Mouse (Mus musculus): ENCODE data around the gene Ankrd17. TPM values are rescaled to one million over a fixed set of nuclear protein-coding genes. Genes with fewer than 3 reads are reported as not detected.

Ankrd17 gene
- polyA plus RNA-seq, 1 experiment, result 70.6 TPM

- peak; percentile 66 for DNase-seq (ENCODE audit: low read depth)
- TF ChIP-seq CTCF (IDR thresholded peaks at IDR 0.05; ENCODE audit: borderline replicate concordance, extremely low read depth, insufficient read depth, insufficient read length) (no peak), POLR2A (IDR thresholded peaks at IDR 0.05; ENCODE audit: borderline replicate concordance, extremely low read depth, insufficient read depth, insufficient read length, poor library complexity, severe bottlenecking) (no peak)
Measured at GRCm38 (mm10) chr5:90365141-90365951, 1.0 kb downstream of the Ankrd17 start.

- DNase-seq (ENCODE audit: low read depth), result peak; percentile 80
- no peak for TF ChIP-seq POLR2A (IDR thresholded peaks at IDR 0.05; ENCODE audit: borderline replicate concordance, extremely low read depth, insufficient read depth, insufficient read length, poor library complexity, severe bottlenecking)
- peak; percentile 33; the same call in 1 of the 2 replicates for TF ChIP-seq CTCF (IDR thresholded peaks at IDR 0.05; ENCODE audit: borderline replicate concordance, extremely low read depth, insufficient read depth, insufficient read length)
Measured at GRCm38 (mm10) chr5:90364526-90364925, 1.9 kb downstream of the Ankrd17 start.

GRCm38 (mm10) chr5:90355824-90356223 is 10.6 kb downstream of the Ankrd17 start:
- TF ChIP-seq CTCF (IDR thresholded peaks at IDR 0.05; ENCODE audit: borderline replicate concordance, extremely low read depth, insufficient read depth, insufficient read length) (no peak), POLR2A (IDR thresholded peaks at IDR 0.05; ENCODE audit: borderline replicate concordance, extremely low read depth, insufficient read depth, insufficient read length, poor library complexity, severe bottlenecking) (no peak)
- DNase-seq (ENCODE audit: low read depth), result no peak

GRCm38 (mm10) chr5:90353552-90354317 is 12.6 kb downstream of the Ankrd17 start:
- no peak for TF ChIP-seq POLR2A (IDR thresholded peaks at IDR 0.05; ENCODE audit: borderline replicate concordance, extremely low read depth, insufficient read depth, insufficient read length, poor library complexity, severe bottlenecking)
- no peak for TF ChIP-seq CTCF (IDR thresholded peaks at IDR 0.05; ENCODE audit: borderline replicate concordance, extremely low read depth, insufficient read depth, insufficient read length)
- DNase-seq (ENCODE audit: low read depth), result no peak

- no peak for DNase-seq (ENCODE audit: low read depth)
- TF ChIP-seq CTCF (IDR thresholded peaks at IDR 0.05; ENCODE audit: borderline replicate concordance, extremely low read depth, insufficient read depth, insufficient read length) (no peak), POLR2A (IDR thresholded peaks at IDR 0.05; ENCODE audit: borderline replicate concordance, extremely low read depth, insufficient read depth, insufficient read length, poor library complexity, severe bottlenecking) (no peak)
Measured at GRCm38 (mm10) chr5:90346877-90347276, 19.5 kb downstream of the Ankrd17 start.

GRCm38 (mm10) chr5:90340847-90341246 is 25.5 kb downstream of the Ankrd17 start:
- TF ChIP-seq POLR2A (IDR thresholded peaks at IDR 0.05; ENCODE audit: borderline replicate concordance, extremely low read depth, insufficient read depth, insufficient read length, poor library complexity, severe bottlenecking), result no peak
- TF ChIP-seq CTCF (IDR thresholded peaks at IDR 0.05; ENCODE audit: borderline replicate concordance, extremely low read depth, insufficient read depth, insufficient read length), result no peak
- DNase-seq (ENCODE audit: low read depth), result no peak

- TF ChIP-seq POLR2A (IDR thresholded peaks at IDR 0.05; ENCODE audit: borderline replicate concordance, extremely low read depth, insufficient read depth, insufficient read length, poor library complexity, severe bottlenecking) (no peak), CTCF (IDR thresholded peaks at IDR 0.05; ENCODE audit: borderline replicate concordance, extremely low read depth, insufficient read depth, insufficient read length) (no peak)
Measured at GRCm38 (mm10) chr5:90339953-90340343, 26.4 kb downstream of the Ankrd17 start.

GRCm38 (mm10) chr5:90339129-90339952 is 27.0 kb downstream of the Ankrd17 start:
- peak; percentile 95 for DNase-seq (ENCODE audit: low read depth)
- no peak for TF ChIP-seq CTCF (IDR thresholded peaks at IDR 0.05; ENCODE audit: borderline replicate concordance, extremely low read depth, insufficient read depth, insufficient read length)
- no peak for TF ChIP-seq POLR2A (IDR thresholded peaks at IDR 0.05; ENCODE audit: borderline replicate concordance, extremely low read depth, insufficient read depth, insufficient read length, poor library complexity, severe bottlenecking)

More at GRCm38 (mm10) chr5:90339953-90340343, 26.4 kb downstream of the Ankrd17 start:
- no peak for DNase-seq (ENCODE audit: low read depth)

- peak; percentile 71 for DNase-seq (ENCODE audit: low read depth)
Measured at GRCm38 (mm10) chr5:90338177-90339091, 27.9 kb downstream of the Ankrd17 start.

GRCm38 (mm10) chr5:90332478-90332877 is 33.9 kb downstream of the Ankrd17 start:
- no peak for TF ChIP-seq CTCF (IDR thresholded peaks at IDR 0.05; ENCODE audit: borderline replicate concordance, extremely low read depth, insufficient read depth, insufficient read length)
- no peak for TF ChIP-seq POLR2A (IDR thresholded peaks at IDR 0.05; ENCODE audit: borderline replicate concordance, extremely low read depth, insufficient read depth, insufficient read length, poor library complexity, severe bottlenecking)
- DNase-seq (ENCODE audit: low read depth), result no peak

More at GRCm38 (mm10) chr5:90338177-90339091, 27.9 kb downstream of the Ankrd17 start:
- no peak for TF ChIP-seq CTCF (IDR thresholded peaks at IDR 0.05; ENCODE audit: borderline replicate concordance, extremely low read depth, insufficient read depth, insufficient read length)
- TF ChIP-seq POLR2A (IDR thresholded peaks at IDR 0.05; ENCODE audit: borderline replicate concordance, extremely low read depth, insufficient read depth, insufficient read length, poor library complexity, severe bottlenecking), result no peak

All from brain, embryonic 14.5 days (tissue).